In genomic region chr2:58279163-58279562, GRCm38 (mm10) we compare ENCODE assay signal across 17 mouse cellular contexts.
"Had no signal": no experiment of that assay in that cellular context is flagged by ENCODE, and none has a peak within 500 bp of the region (broad histone marks: within the 10 kb centered on the region; RNA-seq: fewer than 3 reads in every experiment).

No protein-coding gene starts in this region.

- H3K4me2 ChIP-seq: lung, embryonic 15.5 days; midbrain, embryonic 11.5 days; midbrain, embryonic 13.5 days; midbrain, embryonic 15.5 days; neural tube, embryonic 12.5 days had no signal

- H3K4me3 ChIP-seq: lung, embryonic 15.5 days; megakaryocyte, embryonic 14.5 days; midbrain, embryonic 13.5 days; midbrain, embryonic 15.5 days; neural tube, embryonic 12.5 days had no signal

- ATAC-seq: lung, postnatal 0 days; midbrain, embryonic 13.5 days; midbrain, embryonic 15.5 days had no signal

- H3K36me3 ChIP-seq: lung, embryonic 15.5 days; midbrain, embryonic 13.5 days; midbrain, embryonic 15.5 days; neural tube, embryonic 12.5 days had no signal

- H3K27me3 ChIP-seq: lung, embryonic 15.5 days; midbrain, embryonic 13.5 days; midbrain, embryonic 15.5 days; neural tube, embryonic 12.5 days had no signal

- H3K9me3 ChIP-seq: lung, embryonic 15.5 days; megakaryocyte, embryonic 14.5 days; midbrain, embryonic 13.5 days; midbrain, embryonic 15.5 days; neural tube, embryonic 12.5 days had no signal

- H3K9ac ChIP-seq: liver, embryonic 14.5 days; lung, embryonic 15.5 days; midbrain, embryonic 13.5 days; midbrain, embryonic 15.5 days; neural tube, embryonic 12.5 days had no signal

- H3K4me1 ChIP-seq: lung, embryonic 15.5 days; midbrain, embryonic 13.5 days; midbrain, embryonic 15.5 days; neural tube, embryonic 12.5 days had no signal

- DNase-seq: lung, adult 2 months; lung, postnatal 14 days; lung, postnatal 36 days; right cerebral cortex, postnatal 14 days; spleen, adult 18-20 months; thymus, adult 18-20 months; thymus, postnatal 25 days; thymus, postnatal 4 days had no signal

- H3K27ac ChIP-seq: liver, embryonic 14.5 days; lung, embryonic 15.5 days; macrophage; midbrain, embryonic 13.5 days; midbrain, embryonic 15.5 days; neural tube, embryonic 12.5 days had no signal
